Mouse (Mus musculus) ZHBTc4 (cell line): Measurements from ENCODE around the gene Tmem119.
"Not testable (repeated sequence)": the region's sequence is repeated elsewhere in the genome, so short reads cannot be mapped to it uniquely, and the experiment has no call there.

ENCODE experiments used
- DNase-seq: peaks from one replicate; pipeline ENCODE4 v3.0.0-alpha.2; 2011; ENCODE audit warnings: low read depth, low spot score

Gene Tmem119

DNA sequence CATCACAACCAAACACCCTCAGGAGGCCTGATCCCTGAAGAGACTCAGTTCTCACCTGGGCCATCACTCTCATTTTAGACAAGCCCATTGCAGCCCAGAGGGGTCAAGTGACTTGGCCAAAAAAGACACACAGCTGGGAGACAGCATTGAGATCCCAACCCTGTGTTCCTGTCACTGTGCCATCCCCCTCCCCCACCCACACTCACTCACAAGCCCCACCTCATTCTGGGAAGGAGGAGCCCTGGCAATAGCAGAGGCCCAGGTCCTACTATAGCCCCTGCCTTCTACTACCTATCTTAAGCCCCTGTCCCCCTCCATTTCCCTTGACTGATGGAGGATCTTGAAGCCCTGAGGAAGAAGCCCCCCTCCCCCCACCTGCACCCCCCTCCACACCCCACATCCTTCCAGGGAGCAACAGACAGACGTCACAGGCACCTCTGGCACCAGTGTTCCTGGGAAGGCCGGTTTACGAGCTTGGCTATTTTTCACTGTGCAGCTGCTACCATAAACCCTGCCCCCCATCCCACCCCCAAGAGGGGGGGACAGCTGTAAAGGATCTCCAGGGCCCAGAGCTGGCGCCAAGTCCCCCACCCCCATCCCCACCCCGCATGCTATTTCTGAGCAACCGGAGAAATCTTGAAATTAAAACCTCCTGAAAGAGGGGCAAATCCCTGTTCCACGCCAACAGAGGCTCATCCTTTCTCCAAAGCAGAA is 11.1 kb downstream of the Tmem119 start:
- DNase-seq, result no peak

DNA sequence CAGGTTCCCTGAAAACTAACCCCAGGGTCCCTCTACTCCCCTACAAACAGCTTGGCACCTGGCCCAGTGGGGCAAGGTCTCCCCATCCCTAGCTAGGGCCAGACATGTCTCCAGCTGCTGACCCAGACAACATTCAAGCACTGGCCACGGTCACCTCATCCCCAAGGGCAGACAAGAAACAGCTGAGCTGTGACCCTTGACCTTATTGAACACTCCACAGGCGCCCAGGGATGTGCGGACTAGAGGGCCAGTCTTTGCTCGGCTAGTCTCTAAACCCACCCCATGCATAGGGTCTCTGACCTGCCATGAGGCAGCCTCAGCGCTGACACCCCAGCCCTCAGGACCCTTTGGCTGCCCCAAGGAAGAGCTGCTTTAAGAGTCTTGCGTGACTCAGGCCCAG is 11.7 kb downstream of the Tmem119 start:
- no peak for DNase-seq

DNA sequence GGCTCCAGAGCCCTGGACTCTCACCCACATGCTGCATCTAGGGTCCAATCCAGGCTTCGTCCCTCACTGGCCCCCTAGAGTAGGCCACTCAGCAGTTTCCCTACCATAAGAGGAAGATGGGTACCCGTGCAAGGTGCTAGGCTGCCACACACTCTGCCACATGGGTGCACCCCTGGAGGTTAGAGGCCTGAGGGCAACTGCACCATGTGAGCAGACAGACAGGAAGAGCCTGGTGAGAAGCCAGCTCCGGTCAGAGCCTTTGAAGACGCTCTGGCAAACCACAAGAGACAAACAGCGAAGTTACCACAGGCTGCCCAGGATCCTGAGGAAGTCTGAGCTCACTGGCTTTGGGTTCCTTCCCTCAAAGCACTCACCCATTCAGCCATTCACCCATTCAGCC is 13.3 kb downstream of the Tmem119 start:
- DNase-seq, result no peak

GRCm38 (mm10) chr5:113784104-113784503 is 16.2 kb downstream of the Tmem119 start:
- peak; percentile 76 for DNase-seq

DNA sequence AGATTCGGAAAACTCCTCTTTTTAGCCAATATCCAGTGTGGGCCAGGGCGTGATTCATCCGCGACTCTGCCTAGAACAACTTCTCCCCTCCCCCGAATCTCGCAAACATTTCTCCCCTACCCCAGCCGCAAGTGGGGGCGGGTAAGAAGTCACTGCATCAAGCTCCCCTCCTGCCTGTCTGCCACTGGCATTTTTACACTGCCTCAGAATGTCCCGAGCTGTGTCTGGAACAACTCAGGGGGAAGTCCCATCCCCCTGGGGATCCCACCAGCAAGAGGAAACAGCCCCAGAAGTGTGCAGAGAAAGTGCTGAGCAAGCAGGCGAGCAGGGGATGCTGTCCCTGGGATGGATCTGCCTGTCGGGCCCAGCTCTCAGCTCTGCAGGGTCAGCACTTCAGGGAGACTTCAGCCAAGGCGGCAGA is 16.7 kb downstream of the Tmem119 start:
- no peak for DNase-seq

- DNase-seq, result no peak
These were observed 17.7 kb downstream of the Tmem119 start for GRCm38 (mm10) chr5:113782624-113783023.

DNA sequence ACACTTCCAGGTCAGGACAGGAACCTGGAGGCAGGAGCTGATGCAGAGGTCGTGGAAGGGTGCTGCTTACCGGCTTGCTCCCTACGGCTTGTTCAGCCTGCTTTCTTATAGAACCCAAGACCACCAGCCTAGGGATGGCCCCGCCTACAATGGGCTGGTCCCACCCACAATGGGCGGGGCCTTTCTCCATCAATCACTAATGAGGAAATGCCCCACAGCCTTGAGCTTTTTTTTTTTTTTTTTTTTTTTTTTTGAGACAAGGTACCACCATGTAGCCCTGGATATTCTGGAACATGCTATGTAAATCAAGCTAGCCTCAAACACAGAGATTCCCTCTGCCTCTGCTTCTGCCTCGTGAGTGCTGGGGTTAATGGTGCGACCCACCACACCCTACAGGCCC is 18.4 kb downstream of the Tmem119 start:
- peak; percentile 61 for DNase-seq

DNA sequence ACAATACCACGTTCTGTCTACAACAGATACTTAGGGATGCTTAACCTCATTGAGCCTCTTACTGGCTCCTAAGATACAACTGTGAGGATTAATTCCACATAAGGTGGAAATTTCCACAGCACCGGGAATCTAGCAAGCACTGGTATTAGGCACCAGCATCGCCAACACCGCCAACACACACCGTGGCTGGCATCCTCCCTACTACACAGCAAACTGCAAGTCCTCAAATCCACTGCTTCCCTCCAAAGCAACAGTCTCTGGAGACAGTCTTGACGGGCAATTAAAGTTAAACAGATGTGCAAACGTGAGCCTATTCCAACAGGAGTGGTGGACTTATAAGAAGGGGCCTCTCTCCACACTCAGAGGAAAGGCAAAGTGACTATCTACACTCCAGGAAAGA is 19.1 kb downstream of the Tmem119 start:
- no peak for DNase-seq

DNA sequence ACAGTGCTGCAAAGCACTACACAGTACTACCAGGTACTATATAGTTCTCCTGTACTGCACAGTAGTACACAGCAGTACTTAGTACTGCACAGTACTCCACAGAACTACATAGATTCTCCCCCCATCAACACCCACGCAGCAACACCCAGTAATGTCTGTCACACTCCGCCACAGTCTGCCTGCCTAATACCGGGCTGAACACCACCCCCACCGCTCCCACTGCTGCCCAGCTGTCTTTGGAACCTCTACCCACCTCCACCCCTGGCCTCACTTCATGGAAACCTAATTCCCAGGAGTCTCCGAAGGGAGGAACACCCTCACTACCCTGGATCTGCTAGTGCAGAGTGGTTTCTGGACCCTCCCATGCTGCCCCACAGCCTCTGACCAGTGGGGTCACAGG is 19.6 kb downstream of the Tmem119 start:
- DNase-seq, result no peak

- no peak for DNase-seq
These were observed 20.1 kb downstream of the Tmem119 start for GRCm38 (mm10) chr5:113780082-113780752.

DNA sequence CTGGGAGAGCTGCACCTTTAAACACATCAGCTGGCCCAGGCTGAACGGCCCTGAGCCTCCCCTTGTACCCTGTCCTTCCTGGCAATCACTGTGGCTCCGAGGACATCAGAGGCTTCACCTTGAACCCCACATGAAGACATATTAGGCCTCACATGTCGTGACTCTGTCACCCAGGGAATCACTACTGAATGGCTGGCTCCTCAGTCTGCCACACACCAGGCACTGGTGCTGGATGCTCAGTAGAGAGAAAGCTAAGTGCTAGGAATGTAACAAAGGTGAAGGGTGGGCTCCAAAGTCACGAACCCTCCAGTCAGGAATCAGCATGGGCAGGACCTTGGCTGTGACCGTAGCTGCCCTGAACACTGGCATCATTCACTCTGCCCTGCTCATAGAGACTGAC is 20.7 kb downstream of the Tmem119 start:
- DNase-seq, result no peak

GRCm38 (mm10) chr5:113777728-113778127 is 22.6 kb downstream of the Tmem119 start:
- DNase-seq, result not testable (repeated sequence)

- no peak for DNase-seq
These were observed 23.5 kb downstream of the Tmem119 start for GRCm38 (mm10) chr5:113776896-113777226.

DNA sequence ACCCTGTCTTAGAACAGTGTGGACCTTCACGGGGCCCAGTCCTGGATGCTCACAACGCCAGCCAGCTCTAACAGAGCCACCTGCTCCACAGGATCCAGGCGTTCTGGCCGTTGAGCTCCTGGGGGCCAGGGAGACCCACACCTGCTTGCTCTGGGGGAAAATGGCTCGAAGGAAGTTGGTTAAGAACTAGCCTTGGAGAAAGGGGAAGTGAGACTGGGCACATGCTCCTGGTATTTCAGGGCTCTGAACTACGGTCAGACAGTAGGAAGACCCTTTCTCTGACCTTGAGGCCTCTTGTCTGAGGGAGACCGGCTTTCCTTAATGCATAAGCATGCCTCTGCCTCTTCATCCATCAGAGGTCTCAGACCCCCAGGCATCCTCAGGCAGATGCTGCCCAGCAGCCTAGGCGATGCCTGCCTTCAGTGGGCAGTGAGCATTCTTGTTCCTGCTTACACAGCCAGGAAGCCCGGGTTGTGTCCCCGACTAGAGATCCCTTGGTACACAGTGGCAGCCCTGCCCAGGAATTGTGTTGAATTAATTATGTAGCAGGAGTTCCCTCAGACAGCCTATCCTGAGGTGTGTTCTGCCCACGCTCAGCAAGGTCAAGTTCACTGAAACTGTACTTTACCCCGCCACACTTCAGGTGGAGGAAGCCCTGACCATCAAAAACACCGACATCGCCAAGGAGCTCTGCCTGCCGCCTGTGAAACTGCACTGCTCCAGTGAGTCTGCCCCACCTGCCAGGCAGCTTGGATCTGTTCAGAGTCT is 24.0 kb downstream of the Tmem119 start:
- DNase-seq, result no peak

GRCm38 (mm10) chr5:113775585-113775984 is 24.7 kb downstream of the Tmem119 start:
- DNase-seq, result no peak

- peak; percentile 91 for DNase-seq
These were observed 26.7 kb downstream of the Tmem119 start for GRCm38 (mm10) chr5:113773664-113774063.

DNA sequence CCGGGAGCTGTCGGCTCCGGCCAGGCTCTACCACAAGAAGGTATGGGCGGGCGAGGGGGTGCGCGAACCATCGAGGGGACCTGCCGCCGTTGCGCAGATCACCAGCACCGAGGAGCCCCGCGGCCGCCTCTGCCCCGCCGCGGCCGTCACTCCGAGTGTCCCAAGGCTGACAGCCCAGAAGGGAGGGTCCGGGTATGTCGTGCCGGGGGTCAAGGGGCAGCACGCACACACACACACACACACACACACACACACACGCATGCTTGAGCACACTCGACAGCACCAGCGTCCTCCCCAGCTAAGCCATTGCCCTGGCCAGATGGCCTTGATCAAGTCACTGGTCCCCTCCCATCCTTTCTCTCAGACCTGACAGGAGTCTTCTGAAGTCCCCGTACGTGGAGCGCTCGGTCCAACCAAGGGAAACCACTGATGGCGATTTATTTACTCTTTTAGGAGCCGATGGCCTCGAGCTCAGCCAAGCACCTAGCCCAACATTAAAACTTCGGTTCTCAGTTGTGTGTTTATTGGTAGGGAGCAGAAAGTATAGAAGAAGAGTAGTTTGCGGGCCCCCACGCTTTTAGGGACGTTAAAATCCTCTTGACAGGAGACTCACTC is 27.3 kb downstream of the Tmem119 start:
- no peak for DNase-seq

- DNase-seq, result peak; percentile 99
These were observed 27.8 kb downstream of the Tmem119 start, which contains the start of the genes Sart3 and Iscu for GRCm38 (mm10) chr5:113772450-113772895. TSS of gene Sart3 (minus strand) at chr5:113772510. TSS of gene Iscu (plus strand) at chr5:113772748.

GRCm38 (mm10) chr5:113771213-113772162 is 28.8 kb downstream of the Tmem119 start:
- peak; percentile 92 for DNase-seq

- no peak for DNase-seq
These were observed 31.5 kb downstream of the Tmem119 start for GRCm38 (mm10) chr5:113768806-113769205.
